Mouse (Mus musculus) thymus, adult 2 months (tissue): ENCODE measurements around the gene Gm20521. TPM values are rescaled to one million over a fixed set of nuclear protein-coding genes. Genes with fewer than 3 reads are reported as not detected.

ENCODE experiments used
- DNase-seq: peaks from one replicate; pipeline ENCODE4 v3.0.0; 2021
- H3K27ac ChIP-seq: fragments of 200-500 bp; 2 replicates; pipeline ENCODE4 v1.5.1; 2012; ENCODE audit warnings: low read length, control low read depth; ENCODE audit not compliant: control insufficient read depth, insufficient read depth
- H3K27me3 ChIP-seq: fragments of 200-500 bp; 2 replicates; pipeline ENCODE4 v1.6.1; 2012; ENCODE audit warnings: mild to moderate bottlenecking, low read length, moderate library complexity, mixed read lengths; ENCODE audit not compliant: control insufficient read depth, insufficient read depth
- H3K36me3 ChIP-seq: fragments of 200-500 bp; 2 replicates; pipeline ENCODE4 v1.6.1; 2012; ENCODE audit warnings: mild to moderate bottlenecking, low read length, moderate library complexity; ENCODE audit not compliant: control insufficient read depth, insufficient read depth
- H3K4me1 ChIP-seq: fragments of 200-500 bp; replicated peaks from 2 replicates; pipeline ENCODE4 v1.6.1; 2012; ENCODE audit warnings: low read length; ENCODE audit not compliant: control insufficient read depth, insufficient read depth
- H3K4me3 ChIP-seq: fragments of 200-500 bp; 2 replicates; pipeline ENCODE4 v1.5.1; 2012; ENCODE audit warnings: mild to moderate bottlenecking, low read length, control low read depth, moderate library complexity; ENCODE audit not compliant: control insufficient read depth, insufficient read depth
- CTCF ChIP-seq: fragments of 200-500 bp; IDR thresholded peaks from 2 replicates; pipeline ENCODE4 v1.5.1; 2012; ENCODE audit warnings: mild to moderate bottlenecking, control low read depth, low read length, moderate library complexity, borderline replicate concordance; ENCODE audit not compliant: control insufficient read depth, poor library complexity, insufficient read depth; ENCODE audit errors: extremely low read depth
- POLR2A ChIP-seq: fragments of 200-500 bp; IDR thresholded peaks from 2 replicates; pipeline ENCODE4 v1.6.1; 2012; ENCODE audit warnings: mild to moderate bottlenecking, low read length, control low read depth, moderate library complexity; ENCODE audit not compliant: control insufficient read depth, poor library complexity, insufficient read depth; ENCODE audit errors: extremely low read depth
- WGBS: fragments of 180-500 bp; shearing (Covaris S2); methylation state at CpG from one replicate; pipeline ENCODE4 v1.1.7; 2018; 5-methylcytosine and 5-hydroxymethylcytosine counted together
- polyA plus RNA-seq: library from polyadenylated mRNA; depleted of rRNA; stranded (reverse); fragments of >200 nt; gene quantifications from 2 replicates; pipeline ENCODE4 v1.2.3, GENCODE M21; 2012; rRNA removed

The Gm20521 gene
- polyA plus RNA-seq, result 0.28 and 1.9 TPM in 2 replicates

DNA sequence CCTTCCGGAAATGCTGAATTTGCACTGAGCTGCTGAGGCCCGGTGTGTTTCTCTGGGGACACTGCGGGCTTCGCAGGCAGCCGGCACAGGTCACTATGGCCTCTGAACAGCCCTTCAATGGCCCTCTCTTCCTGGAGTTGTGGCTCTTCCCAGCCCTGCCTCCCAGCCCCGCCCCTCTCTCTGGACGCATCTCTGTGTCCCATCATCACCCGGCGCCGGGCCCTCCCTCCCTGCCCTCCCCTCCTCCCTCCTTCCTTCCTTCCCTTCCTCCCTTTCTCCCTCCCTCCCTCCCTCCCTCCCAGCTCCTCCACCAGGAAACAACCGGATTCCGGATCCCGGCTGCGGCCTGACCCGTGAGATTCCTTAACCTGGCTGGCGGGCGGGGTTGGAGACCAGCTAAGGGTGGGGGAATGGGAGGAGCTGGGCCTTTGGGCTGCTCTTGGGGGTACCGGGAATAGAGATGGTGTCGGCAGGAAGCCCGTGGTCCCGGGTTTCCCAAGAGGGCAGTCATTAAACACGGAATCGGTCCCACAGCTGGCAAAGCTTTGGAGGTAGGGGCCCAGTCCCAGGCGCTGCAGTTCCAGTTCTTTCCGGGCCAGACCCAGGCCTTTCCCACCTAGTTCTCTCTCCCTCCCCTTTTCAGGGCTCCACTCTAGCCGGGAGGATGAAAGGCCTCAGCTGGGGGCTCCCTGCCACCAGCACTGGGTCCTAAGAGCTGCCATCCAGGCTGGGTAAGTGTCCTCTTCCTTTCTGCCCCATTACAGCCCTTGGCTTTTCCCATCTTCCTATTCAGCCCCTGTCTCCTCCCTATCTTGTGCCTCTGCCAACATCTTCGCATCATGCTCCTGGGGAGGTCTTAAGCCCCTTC, at the start of gene Gm20521, which contains the start of gene Bcl2l2:
Gene Gm20521, plus strand, starts transcription at position 288 of the 868 bp plus-strand sequence.
Gene Bcl2l2, plus strand, starts transcription at position 224 of the 868 bp plus-strand sequence.
- WGBS, result 4% methylated on average over 27 of the region's 27 CpGs
- Histone ChIP-seq H3K27me3 (no peaks in the 10 kb centered on the region), H3K36me3 (no peaks in the 10 kb centered on the region), H3K27ac (peak within 1 kb of the TSS; percentile 19; the same call in 1 of the 2 replicates), H3K4me1 (peaks cover 22% of the 10 kb centered on the region), H3K4me3 (peak within 1 kb of the TSS; percentile 45)
- DNase-seq, result peak; percentile 30
- TF ChIP-seq CTCF, result no peak
- no peak for TF ChIP-seq POLR2A

DNA sequence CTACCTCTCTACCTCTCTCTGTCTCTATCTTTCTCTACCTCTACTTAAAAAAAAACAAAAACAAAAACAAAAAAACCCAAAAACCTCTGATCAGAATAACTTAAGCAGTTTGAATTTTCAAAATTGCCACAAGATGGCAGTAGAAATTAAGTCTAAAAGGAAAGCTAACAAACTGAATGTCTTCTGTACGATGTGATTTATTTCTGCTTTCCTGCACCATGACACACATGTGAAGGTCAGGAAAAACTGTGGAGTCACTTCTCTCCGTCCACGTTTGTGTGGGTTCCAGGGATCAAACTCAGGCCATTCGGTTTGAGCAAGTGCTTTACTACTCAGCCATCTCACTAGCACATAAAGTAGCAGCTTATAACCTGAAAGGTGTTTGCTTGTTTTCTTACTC, 39.8 kb upstream of the Gm20521 start:
- TF ChIP-seq POLR2A, result no peak
- TF ChIP-seq CTCF, result no peak
- no peaks in the 10 kb centered on the region for H3K4me1 ChIP-seq
- H3K4me3 ChIP-seq, result no peak overlapping the region
- WGBS, result 1% methylated on average over 4 of the region's 4 CpGs
- no peak overlapping the region for H3K27ac ChIP-seq
- H3K36me3 ChIP-seq, result no peaks in the 10 kb centered on the region
- no peaks in the 10 kb centered on the region for H3K27me3 ChIP-seq
- no peak for DNase-seq

DNA sequence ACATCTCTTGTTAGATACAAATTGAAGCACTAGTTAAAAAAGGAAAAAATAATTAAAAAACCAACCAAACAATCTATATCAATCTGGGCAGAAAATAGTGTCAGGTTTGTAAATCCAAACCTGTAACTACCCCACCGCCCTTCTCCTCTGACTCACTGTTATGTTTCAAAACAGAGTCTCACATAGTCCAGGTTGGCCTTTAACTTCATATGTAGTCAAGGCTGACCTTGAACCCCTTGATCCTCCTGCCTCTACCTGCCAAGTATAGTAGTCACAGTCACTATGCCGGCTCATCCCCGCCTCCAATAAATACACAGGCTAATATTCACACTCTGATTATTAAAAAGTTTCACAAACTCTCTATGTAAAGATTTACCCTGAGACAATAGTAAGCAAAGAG, 27.5 kb upstream of the Gm20521 start:
- no peaks in the 10 kb centered on the region for H3K4me1 ChIP-seq
- H3K27me3 ChIP-seq, result no peaks in the 10 kb centered on the region
- no peak for DNase-seq
- WGBS, result 97% methylated on average over 3 of the region's 3 CpGs
- no peak for TF ChIP-seq POLR2A
- no peak for TF ChIP-seq CTCF
- no peaks in the 10 kb centered on the region for H3K36me3 ChIP-seq
- no peak overlapping the region for H3K27ac ChIP-seq
- H3K4me3 ChIP-seq, result no peak overlapping the region

DNA sequence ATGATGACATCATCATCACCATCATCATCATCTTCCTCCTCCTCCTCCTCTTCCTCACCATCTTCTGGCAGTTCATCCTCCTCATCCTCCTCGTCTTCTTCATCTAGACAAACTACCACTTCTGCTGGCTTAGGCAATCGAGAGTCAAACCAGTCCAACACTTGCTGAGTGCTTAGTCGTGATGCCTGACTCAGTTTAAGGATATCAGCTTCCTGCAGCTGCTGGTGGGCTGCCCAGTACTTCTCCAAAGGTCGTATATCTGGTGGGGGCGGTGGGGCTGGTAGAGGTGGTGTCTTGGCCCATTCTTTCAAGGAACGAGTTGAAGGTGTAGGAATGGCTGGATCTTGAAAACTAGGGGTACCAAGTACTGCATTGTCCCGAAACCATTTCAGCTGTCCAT, 26.5 kb upstream of the Gm20521 start:
- H3K4me1 ChIP-seq, result no peaks in the 10 kb centered on the region
- WGBS, result 83% methylated on average over 7 of the region's 7 CpGs
- H3K4me3 ChIP-seq, result no peak overlapping the region
- H3K36me3 ChIP-seq, result no peaks in the 10 kb centered on the region
- no peaks in the 10 kb centered on the region for H3K27me3 ChIP-seq
- no peak overlapping the region for H3K27ac ChIP-seq
- TF ChIP-seq POLR2A (no peak), CTCF (no peak)
- no peak for DNase-seq

DNA sequence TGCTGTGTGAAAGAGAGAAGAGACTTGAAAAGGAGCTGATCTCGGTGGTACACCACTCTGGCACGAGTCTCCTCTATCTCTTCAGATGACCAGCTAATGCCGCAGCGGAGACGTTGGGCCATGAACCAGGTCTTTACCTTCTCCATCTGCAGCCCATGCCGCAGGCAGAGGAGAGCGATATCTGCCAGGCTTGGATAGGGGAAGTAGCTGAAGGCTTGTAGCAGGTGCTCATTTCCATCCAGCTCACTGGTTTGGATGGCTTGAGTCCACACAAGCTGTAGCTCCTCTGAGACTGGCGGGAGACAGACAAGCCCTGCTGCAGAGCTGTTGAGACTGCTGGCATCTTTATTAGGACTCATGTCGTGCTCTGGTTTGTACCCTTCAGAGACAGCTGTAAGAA, 25.4 kb upstream of the Gm20521 start:
- H3K4me1 ChIP-seq, result no peaks in the 10 kb centered on the region
- TF ChIP-seq POLR2A, result no peak
- no peak for TF ChIP-seq CTCF
- no peak overlapping the region for H3K27ac ChIP-seq
- no peak for DNase-seq
- no peak overlapping the region for H3K4me3 ChIP-seq
- H3K27me3 ChIP-seq, result no peaks in the 10 kb centered on the region
- 97% methylated on average over 9 of the region's 9 CpGs for WGBS
- H3K36me3 ChIP-seq, result no peaks in the 10 kb centered on the region

DNA sequence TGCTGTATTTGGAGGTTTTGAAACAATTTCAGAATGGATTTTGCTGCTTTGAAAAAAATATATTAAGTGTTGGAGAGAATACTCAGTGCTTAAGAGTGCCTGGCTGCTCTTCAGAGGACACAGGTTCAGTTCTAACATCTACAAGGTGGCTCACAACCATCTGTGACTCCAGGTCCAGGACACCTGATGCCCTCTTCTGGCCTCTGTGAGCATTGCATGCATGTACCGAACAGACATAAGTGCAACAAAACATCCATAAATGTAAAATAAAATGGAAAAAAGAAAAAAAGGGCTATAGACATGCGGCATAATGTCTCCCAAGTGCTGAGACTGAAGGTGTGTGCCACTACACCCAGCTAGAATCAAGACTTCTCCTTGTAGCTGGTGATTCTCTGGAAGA, 22.7 kb upstream of the Gm20521 start:
- 33% methylated on average over 2 of the region's 2 CpGs for WGBS
- peak; percentile 69 for DNase-seq

More for the DNA sequence above, 22.7 kb upstream of the Gm20521 start:
- Histone ChIP-seq H3K36me3 (no peaks in the 10 kb centered on the region), H3K4me3 (no peak overlapping the region), H3K27ac (no peak overlapping the region), H3K27me3 (no peaks in the 10 kb centered on the region), H3K4me1 (0 out of 2 replicates have a peak, but pooled peaks cover 7% of the 10 kb centered on the region)
- TF ChIP-seq POLR2A (no peak), CTCF (no peak)
